Mouse (Mus musculus) myocyte (in vitro differentiated cells): ENCODE measurements at regions not wholly inside any gene's neighbourhood (a gene's known extent, or its start where the extent isn't known, plus 50 kb on each side); places are given as distances from the start of the nearest gene placed in this dataset.

Source experiments
- CEBPB ChIP-seq: IDR thresholded peaks from 2 replicates; pipeline ENCODE4 v1.6.1; 2011; ENCODE audit warnings: mild to moderate bottlenecking, moderate library complexity; ENCODE audit not compliant: poor library complexity, insufficient read depth, severe bottlenecking
- E2F4 ChIP-seq: IDR thresholded peaks from one replicate; pipeline ENCODE4 v1.6.1; 2011; ENCODE audit warnings: mild to moderate bottlenecking, control low read depth, moderate library complexity; ENCODE audit not compliant: insufficient read depth
- MAX ChIP-seq: IDR thresholded peaks from one replicate; pipeline ENCODE4 v1.6.1; 2011; ENCODE audit warnings: low read depth, mild to moderate bottlenecking, control low read depth
- MYOD1 ChIP-seq, 3 experiments: IDR thresholded peaks; one replicate each; pipeline ENCODE4 v1.6.1; 2011; ENCODE audit warnings: control low read depth in 2 of 3, low read depth in 2 of 3, mild to moderate bottlenecking in 2 of 3, moderate library complexity in 1 of 3; ENCODE audit not compliant: insufficient read length in 2 of 3, control insufficient read depth in 1 of 3
- MYOG ChIP-seq, 3 experiments: IDR thresholded peaks; one replicate each; pipeline ENCODE4 v1.6.1; 2011; ENCODE audit warnings: control low read depth in 2 of 3, low read depth in 2 of 3, mild to moderate bottlenecking in 2 of 3; ENCODE audit not compliant: insufficient read length in 2 of 3, control insufficient read depth in 1 of 3, insufficient read depth in 1 of 3
- POLR2A ChIP-seq: IDR thresholded peaks from one replicate; pipeline ENCODE4 v1.6.1; 2011; ENCODE audit warnings: low read depth, mild to moderate bottlenecking, control low read depth, moderate library complexity; ENCODE audit not compliant: insufficient read length
- TCF12 ChIP-seq: IDR thresholded peaks from one replicate; pipeline ENCODE4 v1.6.1; 2011; ENCODE audit warnings: mild to moderate bottlenecking, control low read depth; ENCODE audit not compliant: poor library complexity, insufficient read depth, severe bottlenecking
- TCF3 ChIP-seq: IDR thresholded peaks from one replicate; pipeline ENCODE4 v1.6.1; 2011; ENCODE audit warnings: low read depth, control low read depth; ENCODE audit not compliant: insufficient read length
- USF1 ChIP-seq: IDR thresholded peaks from one replicate; pipeline ENCODE4 v1.6.1; 2011; ENCODE audit warnings: low read depth, mild to moderate bottlenecking, control low read depth, moderate library complexity

DNA sequence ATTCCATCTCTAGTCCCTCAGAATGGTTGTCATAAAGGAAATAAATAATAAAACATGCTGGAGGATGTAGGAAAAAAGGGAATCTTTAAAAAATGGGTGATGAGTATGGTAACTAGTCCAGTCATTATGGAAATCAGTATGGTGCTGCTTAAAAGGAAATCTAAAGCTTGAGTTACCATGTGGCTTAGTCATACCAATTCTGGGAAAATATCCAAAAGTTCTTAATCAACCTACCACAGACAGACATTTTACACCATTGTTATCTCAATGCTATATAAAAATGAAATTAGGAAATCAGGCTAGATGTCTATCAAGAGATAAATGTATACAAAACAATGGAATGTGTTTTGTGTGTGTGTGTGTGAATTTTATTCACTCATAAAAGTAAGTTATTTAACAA lies 449.1 kb downstream of the Nyap2 start:
- no peak for TF ChIP-seq MAX
- TF ChIP-seq POLR2A: no peak
- TF ChIP-seq E2F4: no peak
- no peak for TF ChIP-seq MYOG (IDR thresholded peaks at IDR 0.05; ENCODE audit: control insufficient read depth in 1 of 3, insufficient read depth in 1 of 3, insufficient read length in 2 of 3, low read depth in 2 of 3)
- TF ChIP-seq TCF12: no peak
- TF ChIP-seq USF1: no peak
- no peak for TF ChIP-seq CEBPB
- TF ChIP-seq TCF3: no peak
- TF ChIP-seq MYOD1 (IDR thresholded peaks at IDR 0.05; ENCODE audit: control insufficient read depth in 1 of 3, insufficient read length in 2 of 3, low read depth in 2 of 3): no peak
